Mouse (Mus musculus): ENCODE results near the gene Cd59b.

Gene Cd59b

DNA sequence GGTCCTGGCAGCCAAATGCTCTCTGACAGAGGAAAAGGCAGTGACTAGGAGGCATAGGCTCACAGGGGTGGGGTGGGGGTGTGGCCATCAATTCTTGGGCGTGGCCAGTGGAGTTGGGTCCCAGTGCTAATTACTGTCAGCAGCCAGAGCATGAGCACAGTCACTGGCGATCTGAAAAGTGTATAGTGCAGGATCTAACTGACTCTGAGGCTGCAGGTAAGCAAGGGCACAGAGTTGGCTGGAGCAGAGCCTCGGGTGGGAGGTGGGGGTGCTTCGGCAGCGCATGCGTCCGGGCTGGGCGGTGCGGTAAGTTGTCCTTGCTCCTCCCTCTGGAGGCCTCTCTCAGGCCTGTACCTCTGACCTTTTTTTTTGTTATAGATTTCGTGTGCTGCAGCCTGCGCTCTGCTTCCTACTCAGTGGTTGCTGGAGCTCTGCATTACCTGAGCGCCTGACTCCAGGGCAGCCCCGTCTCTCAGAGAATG is at the start of gene Cd59b:
Gene Cd59b (plus strand): TSS at position 146 of the 482 bp plus-strand sequence.
- peak; percentile 64 to 74 for DNase-seq (ENCODE audit: low spot score in 2 of 2)

DNA sequence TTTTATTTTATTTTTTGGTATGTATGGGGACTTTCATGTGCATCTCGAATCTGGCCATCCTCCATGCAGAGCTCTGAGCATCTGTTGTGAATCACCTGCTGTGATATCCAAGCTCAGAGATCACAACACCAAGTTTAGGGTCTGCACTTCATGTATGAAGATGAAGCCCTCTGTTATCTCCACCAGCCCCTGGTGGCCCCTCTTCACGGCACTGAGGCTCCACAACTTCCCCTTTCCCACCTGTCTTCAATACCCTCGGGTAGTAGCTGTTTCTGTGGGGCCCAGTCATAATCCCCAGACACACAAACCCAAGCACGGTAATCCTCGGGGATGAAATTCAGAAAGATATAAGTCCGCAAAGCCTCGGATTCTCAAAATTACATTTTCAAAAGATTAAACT is 46.6 kb upstream of the Cd59b start:
- DNase-seq (ENCODE audit: low spot score in 2 of 2): no peak

DNA sequence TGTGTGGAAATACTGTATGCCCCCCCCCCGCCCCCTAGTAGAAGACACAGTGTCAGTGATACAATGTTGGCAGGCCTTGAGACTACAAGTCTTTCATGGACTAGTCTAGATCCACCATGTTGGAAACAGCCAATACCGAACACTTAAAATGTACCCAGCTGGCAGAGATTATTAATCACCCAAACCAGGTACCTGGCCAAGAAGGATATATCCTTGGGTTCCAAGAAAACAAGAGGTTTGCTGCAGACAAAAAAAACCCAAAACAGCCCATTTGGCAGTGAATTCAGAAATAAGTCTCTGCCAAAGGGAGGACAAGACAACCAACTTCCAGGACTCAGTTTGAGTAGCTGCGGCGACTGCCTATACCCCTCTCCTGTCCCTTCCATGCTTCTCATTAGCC is 45.0 kb upstream of the Cd59b start:
- no peak for DNase-seq (ENCODE audit: low spot score in 2 of 2)

DNA sequence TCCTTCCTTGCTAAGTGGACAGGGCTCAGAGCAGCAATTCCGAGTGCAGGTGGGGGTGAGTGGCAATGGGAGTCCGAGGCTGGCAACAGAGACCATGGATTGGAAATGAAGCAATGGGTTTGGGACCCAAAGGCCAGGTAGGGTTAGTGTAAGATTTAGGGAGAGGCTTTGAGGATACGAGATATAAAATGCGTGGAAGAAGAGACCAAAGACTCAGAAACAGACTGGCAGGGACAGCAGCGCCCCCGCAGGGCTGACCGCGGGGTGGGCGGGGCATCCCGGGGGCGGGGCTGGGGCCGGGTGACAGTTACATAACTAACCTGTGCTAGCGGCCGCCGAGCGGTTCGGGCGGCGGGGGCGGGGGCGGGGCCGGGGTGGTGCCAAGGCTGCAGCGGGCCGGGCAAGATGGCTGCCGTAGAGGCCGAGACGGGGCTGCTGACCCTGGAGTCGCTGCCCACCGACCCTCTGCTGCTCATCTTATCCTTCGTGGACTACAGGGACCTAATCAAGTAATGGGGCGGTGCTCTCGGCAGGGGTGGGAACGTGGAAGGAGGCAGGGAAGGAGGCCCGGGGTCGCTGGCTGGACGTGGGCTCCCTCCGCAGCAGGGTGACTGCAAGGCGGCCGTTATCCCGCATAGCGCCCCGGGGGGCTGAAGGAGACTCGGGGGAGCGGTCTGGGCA is 42.1 kb upstream of the Cd59b start, which contains the start of gene Fbxo3:
Gene Fbxo3 (plus strand): TSS at position 264 of the 681 bp plus-strand sequence.
- peak; percentile 89 to 90 for DNase-seq (ENCODE audit: low spot score in 2 of 2)

DNA sequence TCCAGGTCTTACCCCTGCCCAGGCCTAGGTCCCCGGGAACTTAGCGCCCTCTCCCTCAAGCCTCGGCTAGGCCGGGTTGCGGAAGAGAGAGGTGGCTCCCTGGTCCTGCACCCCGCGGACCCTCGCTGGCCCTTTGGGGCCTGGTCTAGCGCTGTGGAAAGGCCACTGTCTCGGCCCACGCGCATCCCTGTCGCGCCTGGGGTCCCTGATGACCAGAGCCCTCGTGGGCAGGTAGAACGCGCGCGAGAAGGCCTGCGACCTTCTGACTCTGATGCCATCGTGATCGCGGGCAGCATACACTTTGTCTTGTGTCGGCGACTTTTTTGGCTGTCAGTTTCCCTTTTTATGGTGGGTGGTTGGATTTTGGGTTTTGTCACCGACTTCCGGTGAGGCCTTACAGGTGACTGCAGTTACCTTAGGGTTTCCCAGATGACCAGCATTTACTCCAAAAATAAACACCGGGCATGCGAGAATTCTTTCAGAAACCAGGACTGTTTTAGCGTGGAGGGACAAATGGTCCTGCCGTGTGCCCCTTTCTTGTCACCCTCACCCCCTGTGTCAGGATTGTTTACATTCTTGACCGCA is 41.4 kb upstream of the Cd59b start, which contains the start of gene 4931422A03Rik:
Gene 4931422A03Rik (minus strand): TSS at position 223 of the 585 bp plus-strand sequence.
- peak; percentile 7 to 11 for DNase-seq (ENCODE audit: low spot score in 2 of 2)

DNA sequence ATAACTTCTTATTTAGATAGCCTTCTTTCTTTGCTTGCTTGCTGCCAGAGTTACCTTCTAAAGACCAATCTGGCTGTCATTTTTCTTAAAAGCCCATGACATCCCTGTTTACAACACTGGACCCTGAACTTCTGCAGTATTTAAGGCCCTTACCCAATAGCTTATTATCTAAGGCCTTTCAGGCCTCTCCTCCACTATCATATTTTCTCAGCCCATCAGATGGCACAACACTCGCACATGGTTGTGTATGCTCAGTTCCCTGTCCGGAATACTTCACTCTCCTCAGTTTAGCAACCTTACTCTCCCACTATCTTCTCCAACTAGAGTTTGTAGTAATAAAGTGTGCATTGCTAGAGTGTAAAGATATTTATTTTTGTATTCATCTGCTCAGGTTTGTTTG is 40.6 kb upstream of the Cd59b start:
- DNase-seq (ENCODE audit: low spot score in 2 of 2): peak in 1 of 2 experiments; percentile 28

DNA sequence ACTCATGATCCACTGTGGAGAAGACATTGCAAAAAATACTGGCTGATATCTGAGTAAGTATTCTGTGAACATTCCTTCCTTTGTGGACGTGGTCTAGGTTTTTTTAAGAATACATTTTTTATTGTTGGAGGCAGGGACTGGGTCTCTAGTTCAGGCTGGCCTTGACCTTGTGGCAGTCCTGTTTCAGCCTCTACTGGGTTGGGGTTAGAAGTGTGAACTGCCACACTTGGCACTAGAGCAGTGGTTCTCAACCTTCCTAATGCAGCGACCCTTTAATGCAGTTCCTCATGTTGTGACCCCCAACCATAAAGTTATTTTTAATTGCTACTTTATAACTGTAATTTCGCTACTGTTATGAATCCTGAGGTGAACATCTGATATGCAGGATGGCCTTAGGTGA is 39.3 kb upstream of the Cd59b start:
- no peak for DNase-seq (ENCODE audit: low spot score in 2 of 2)

DNA sequence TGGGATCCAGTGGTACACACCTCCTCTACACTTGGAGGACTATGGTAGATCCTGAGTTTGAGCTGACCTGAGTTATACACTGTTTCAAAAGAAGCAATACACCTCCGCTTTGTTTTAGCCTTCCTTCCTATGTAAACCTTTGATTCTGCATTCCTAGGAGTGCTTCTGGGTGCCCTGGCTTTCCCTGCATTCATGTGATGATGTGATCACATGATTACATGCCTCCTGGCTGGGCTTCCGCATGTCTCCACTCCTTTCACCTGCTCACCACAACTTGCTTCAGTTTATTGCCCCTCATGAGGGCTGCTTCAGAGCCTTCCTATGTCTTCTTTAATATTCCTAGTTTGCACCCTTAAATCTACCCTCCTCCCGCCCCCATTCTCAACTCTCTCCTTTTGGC is 37.6 kb upstream of the Cd59b start:
- DNase-seq (ENCODE audit: low spot score in 2 of 2): no peak

DNA sequence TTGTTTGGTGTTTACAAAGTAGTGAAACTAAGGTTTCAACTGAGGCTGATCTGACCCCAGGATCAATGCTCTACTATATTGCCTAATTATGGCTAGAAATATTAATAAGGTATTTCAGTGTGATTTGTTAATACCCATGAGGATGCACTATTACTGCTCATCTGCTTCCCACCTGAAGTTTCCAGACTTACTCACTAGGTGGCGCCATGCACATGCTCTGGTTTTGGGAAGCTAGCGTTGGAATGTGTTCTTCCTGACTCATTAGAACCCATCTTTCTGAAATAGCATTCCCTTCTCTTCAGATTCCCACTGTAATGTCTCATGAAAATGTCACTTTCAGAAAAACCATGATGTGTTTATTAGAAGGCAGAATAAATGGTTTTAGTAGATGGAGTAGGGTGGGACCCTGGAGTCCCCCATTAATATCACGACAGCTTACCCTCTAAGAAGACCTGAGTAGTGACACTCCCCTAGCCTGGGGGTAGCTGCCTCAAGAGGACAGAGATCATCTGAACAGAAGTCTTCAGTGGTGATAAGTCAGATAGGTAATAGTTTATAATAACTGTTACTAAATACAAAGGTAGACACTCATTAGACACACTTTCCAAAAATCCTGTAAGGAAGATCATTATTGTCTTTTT is 34.7 kb upstream of the Cd59b start:
- DNase-seq (ENCODE audit: low spot score in 2 of 2): peak; percentile 28 to 57

DNA sequence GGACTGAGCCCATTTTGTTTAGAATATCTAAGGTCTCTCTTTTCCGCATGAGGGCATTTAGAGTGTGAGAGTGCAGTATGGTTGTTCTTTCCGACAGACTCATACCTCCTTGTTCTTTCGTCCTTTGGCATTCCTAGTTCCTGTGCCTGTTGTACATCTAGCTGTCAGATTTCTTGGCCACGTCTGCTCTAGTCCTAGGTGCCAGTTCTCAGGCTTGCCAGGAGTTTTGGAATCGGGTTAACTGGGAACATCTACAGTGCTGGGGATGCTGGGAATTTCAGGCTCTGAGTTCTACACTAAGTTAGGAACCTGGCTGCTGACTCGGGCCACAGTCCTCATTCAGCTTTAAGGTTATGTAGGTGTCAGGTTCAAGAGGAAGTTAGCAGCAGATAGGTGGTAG is 34.1 kb upstream of the Cd59b start:
- DNase-seq (ENCODE audit: low spot score in 2 of 2): no peak

DNA sequence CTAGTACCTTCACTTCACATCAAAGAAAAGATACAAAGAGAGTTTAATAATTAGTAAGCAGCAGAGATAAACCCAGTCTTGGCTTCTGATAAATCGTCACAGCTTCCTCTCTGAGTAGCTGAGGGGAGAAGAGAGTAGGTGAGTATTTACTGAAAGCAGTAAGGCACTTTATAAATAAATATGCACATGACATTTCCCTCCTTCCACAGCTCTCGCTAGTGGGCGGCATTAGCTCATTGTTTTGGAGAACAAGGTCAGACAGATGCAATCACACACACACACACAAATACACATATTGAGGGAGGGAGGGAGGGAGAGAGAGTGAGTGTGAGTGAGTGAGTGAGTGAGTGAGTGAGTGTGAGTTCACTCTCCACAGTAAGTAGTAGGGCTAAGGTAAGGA is 33.3 kb upstream of the Cd59b start:
- DNase-seq (ENCODE audit: low spot score in 2 of 2): no peak

DNA sequence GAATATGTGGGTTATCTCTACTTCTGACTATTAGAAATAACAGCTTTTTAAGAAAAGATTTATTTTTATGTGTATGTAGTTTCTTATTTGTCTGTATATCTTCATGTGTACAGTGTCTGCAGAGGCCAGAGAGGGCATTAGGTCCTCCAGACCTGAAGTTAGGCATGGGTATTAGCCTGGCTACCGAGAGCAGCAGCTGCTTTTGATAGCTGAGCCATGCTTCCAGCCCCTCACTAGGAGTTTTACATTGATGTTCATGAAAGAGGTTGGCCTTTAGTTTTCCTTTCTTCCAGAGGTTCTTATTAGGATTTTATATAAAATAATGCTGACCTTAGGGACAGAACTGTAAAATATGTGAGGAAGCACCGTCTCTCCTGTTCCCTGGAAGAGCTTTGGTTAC is 31.4 kb upstream of the Cd59b start:
- DNase-seq (ENCODE audit: low spot score in 2 of 2): no peak

DNA sequence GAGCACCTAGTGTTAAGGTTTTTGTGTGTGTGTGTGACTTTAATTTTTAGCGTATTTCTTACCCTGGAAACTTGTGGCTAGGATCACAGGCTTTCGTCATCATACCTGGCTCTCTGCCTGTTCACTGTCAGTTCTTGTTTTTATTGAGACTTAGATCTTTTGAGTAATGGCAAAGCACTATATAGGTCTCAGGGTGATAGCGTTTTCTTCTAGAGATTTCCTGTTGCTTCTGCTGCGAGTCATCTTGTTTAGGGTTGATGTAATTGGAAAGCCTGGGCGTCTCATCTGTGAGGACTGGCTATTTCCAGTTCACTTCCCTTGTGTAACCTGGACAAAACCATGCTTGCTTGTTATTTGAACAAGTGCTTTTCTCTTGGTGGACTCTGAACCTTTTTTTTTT is 28.0 kb upstream of the Cd59b start:
- DNase-seq (ENCODE audit: low spot score in 2 of 2): no peak

DNA sequence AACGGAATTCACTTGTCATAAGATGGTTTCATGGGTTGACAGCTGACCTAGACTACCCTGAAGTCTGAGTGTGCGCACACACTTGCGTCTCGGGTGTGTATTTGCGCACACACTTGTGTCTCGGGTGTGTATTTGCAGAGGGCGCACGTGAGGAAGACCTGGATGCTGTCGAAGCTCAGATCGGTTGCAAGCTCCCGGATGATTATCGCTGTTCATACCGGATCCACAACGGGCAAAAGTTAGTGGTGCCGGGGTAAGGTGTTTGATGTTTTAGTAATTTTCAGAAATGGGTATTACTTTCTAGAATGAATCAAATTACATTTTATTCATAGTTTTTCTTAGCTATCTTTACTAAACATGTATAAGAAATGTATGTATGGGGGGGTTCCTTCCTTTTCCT is 26.9 kb upstream of the Cd59b start:
- no peak for DNase-seq (ENCODE audit: low spot score in 2 of 2)

DNA sequence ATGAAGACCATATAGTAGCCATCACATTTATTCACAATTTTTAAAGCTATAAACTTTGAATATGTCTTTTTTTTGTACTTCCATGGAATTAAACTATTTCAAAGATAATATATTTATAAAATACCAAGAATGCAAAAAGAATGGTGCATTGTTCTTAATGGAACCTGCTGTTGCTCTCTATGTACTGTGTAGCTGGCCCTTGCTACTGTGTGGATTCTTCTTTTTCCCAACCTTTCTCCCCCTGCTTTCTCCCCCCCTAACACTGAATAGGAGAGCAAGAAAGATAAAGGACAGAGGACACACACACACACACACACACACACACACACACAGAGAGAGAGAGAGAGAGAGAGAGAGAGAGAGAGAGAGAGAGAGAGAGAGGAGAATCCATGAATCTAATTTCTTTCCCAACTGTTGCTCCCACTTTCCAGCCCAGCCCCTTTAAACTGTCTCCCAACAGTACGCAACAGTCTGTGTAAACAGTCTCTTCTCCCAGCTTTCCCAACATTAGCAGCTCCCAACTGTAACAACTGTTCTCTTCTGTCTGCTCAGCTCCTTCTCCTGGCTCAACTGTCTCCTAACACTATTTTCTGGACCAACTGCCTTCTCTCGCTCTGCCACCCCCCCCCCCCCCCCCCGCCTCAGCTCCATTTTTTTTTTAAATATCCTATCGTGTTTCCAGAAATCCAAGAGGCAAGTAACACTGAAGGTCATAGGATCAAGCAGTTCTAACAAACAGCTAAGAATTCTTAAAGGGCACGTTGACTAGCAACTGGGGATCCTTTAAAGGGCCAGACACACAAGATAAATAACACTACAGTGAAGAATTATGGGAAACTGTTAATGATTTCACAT is 25.8 kb upstream of the Cd59b start:
- DNase-seq (ENCODE audit: low spot score in 2 of 2): no peak

DNA sequence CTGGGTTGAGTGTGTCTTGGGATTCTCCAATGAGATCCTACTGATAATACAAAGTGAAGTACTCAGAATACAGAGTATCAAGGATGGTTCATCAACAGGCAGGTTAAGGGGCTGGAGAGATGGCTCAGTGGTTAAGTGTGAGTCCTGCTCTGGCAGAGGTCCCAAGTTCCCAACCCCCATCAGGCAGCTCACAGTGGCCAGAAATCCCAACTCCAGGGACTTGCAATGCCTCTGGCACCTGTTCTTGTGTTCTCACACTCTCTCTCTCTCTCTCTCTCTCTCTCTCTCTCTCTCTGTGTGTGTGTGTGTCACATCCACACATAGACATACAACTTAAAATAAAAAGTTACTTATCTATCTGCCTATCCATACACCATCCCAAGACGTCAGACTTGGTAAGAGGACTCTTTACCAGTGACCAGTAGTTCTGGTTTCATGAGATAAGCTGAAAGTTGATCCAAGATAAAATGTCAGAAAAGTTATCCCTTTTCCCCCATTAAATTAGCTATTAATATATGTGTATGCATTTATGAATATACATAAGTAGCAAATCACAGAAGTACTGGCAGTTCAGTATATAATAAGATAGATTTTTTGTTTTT is 25.1 kb upstream of the Cd59b start:
- no peak for DNase-seq (ENCODE audit: low spot score in 2 of 2)

DNA sequence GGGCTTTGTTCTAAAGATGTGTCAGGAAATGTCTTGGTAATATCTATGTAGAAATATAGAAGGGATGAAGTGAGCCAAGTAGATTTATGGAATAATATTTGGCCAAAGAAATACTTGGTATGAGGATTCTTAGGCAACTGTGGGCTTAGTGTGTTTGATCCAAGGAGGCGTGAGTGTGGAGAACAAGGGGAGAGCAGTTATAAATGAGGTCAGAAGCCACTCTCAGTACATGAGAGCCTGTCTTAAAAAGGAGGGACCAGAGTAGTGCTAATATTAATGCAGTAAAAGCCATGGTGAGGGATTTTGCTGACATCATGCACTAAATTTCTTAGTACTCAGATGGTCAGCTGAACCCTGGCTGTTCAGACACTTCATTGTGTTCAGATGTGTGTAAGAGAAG is 11.3 kb upstream of the Cd59b start:
- no peak for DNase-seq (ENCODE audit: low spot score in 2 of 2)

DNA sequence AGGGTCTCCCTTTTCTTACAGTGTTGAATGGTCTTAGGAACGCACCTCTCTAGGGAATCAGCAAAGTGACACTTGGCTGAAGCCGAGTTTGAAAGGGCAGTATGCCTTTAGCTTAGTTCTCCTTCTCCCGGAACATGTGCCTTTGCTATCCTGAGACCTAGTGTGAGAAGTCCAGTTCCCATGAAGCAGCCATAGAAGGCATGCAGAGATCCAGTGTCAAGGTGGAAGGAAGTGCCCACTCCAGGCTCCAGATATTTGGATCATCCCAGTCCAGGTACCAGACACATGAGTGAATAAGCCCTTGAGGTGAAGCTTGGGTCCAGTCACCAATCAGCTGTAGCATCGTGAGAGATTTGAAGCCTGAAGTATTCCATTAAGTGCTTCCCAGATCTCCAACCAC is 10.7 kb upstream of the Cd59b start:
- no peak for DNase-seq (ENCODE audit: low spot score in 2 of 2)

DNA sequence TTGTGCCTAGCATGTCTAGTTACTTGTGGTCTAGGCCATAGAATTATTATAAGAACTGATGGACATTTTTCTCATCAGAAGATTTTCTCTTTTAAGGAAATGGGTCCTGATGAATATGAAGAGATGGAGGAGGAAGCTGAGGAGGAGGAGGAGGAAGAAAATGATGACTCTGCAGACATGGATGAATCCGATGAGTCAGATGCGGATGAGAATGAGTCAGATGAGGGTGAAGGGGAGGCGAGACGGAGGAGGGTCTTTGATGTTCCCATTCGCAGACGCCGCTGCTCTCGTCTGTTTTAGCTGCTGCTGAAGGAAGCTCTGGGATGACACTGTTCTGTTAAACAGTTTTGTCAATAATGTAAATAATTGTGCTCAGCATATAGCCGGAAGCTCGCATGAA is 9.9 kb upstream of the Cd59b start:
- no peak for DNase-seq (ENCODE audit: low spot score in 2 of 2)

DNA sequence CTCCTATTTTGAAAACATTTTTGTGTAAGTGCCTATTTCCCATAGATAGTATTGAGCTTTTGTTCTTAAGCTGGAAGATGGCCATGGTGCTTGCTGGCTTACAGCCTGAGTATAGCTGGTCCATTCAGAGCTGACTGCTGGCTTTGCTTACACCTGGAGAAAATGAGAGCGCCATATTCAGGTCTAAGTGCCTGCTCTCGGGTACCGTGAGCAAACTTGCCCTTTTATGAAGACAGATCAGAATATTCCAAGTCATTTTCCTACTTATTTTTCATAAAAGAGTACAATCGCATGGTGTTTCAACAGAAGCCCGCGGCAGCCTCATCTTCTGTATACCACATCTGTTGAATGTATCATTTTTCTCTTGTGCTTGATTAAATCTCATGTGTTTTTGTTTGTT is 8.7 kb upstream of the Cd59b start:
- no peak for DNase-seq (ENCODE audit: low spot score in 2 of 2)

DNA sequence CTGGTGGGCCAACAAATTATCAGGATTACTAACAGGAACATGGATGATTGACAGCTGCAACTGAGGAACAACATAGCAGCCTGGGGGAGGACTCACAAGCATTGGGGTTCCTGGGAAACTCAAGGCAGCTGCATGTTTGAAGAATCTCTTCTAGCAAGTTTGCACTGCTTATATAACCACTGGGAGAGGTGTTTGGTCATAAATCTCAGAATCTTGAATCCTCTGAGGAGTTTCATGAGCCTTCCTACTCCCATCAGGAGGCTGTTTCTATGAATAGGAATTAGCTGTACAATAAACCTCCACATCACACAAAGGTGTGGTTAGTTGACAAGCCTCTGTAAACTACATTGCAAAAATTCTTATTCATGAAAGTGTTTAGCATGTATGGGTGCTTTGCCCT is 7.0 kb upstream of the Cd59b start:
- no peak for DNase-seq (ENCODE audit: low spot score in 2 of 2)

DNA sequence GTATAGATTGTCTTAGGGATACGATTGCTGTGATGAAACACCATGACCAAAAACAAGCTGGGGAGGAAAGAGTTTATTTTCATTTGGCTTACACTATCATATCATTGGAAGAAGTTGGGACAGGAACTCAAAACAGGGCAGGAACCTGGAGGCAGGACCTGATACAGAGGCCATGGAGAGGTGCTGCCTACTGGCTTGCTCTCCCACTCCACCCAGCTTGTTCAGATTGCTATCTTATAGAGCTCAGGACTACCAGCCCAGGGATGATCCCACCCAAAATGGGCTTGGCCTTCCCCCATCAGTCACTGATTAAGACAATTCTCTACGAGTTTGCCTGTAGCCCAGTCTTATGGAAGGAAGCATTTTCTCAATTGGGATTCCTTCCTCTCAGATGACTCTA is 5.5 kb upstream of the Cd59b start:
- no peak for DNase-seq (ENCODE audit: low spot score in 2 of 2)

Data from spleen, postnatal 36 days (tissue).